18 mouse cellular contexts compared by ENCODE assay signal in the genomic region with DNA sequence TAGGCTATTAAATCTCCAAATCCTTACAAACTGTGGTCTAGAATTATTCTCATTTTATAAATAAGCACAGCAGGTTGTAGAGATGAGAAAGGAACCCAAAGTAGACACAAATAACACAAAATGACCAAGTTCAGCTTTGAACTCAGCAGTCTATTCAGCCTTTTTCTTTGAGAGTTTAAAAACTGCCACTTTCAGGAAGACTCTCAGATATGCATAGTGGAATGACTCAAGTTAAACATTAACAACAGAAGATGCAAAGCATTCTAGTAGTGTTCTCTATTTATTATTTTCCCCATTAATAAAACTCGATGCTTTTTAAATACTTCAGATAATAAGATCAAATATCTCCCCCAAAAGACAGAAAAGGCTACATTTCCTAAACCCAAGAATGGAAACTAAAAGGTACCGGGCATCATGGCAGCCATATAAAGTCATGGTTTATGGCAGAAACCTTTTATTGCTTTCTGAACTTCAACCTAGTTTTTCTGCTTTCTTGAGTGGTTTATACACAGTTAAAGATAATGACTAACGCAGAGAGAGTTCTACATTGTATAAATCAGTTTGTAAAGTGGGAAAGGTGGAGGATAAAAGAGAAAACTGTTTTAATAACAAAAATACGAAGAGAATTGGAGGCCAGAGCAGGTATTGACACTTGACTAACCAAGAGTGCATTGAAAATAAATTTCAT.
"Had no signal": no experiment of that assay in that cellular context is flagged by ENCODE, and none has a peak within 500 bp of the region (broad histone marks: within the 10 kb centered on the region; RNA-seq: fewer than 3 reads in every experiment).

No protein-coding gene starts in this region.

- DNase-seq: liver, postnatal 0 days; lung, adult 2 months; lung, postnatal 14 days; lung, postnatal 36 days; right cerebral cortex, postnatal 14 days; thymus, adult 2 months; thymus, postnatal 25 days; thymus, postnatal 4 days had no signal

- H3K36me3 ChIP-seq: lung, embryonic 15.5 days; midbrain, embryonic 13.5 days; midbrain, embryonic 15.5 days; neural tube, embryonic 12.5 days; stomach, embryonic 15.5 days had no signal

- H3K27ac ChIP-seq: lung, embryonic 15.5 days; macrophage; midbrain, embryonic 13.5 days; midbrain, embryonic 15.5 days; neural tube, embryonic 12.5 days; stomach, embryonic 15.5 days; stomach, postnatal 0 days had no signal

- ATAC-seq: liver, postnatal 0 days; lung, postnatal 0 days; midbrain, embryonic 13.5 days; midbrain, embryonic 15.5 days had no signal

- H3K27me3 ChIP-seq: lung, embryonic 15.5 days; megakaryocyte, embryonic 14.5 days; midbrain, embryonic 13.5 days; midbrain, embryonic 15.5 days; neural tube, embryonic 12.5 days; stomach, embryonic 15.5 days had no signal

- H3K9ac ChIP-seq: liver, postnatal 0 days; lung, embryonic 15.5 days; midbrain, embryonic 13.5 days; midbrain, embryonic 15.5 days; neural tube, embryonic 12.5 days; stomach, embryonic 15.5 days had no signal

- H3K4me2 ChIP-seq: lung, embryonic 15.5 days; midbrain, embryonic 11.5 days; midbrain, embryonic 13.5 days; midbrain, embryonic 15.5 days; neural tube, embryonic 12.5 days; stomach, embryonic 15.5 days had no signal

- H3K4me3 ChIP-seq: lung, embryonic 15.5 days; megakaryocyte, embryonic 14.5 days; midbrain, embryonic 13.5 days; midbrain, embryonic 15.5 days; neural tube, embryonic 12.5 days; stomach, embryonic 15.5 days had no signal

- H3K4me1 ChIP-seq: lung, embryonic 15.5 days; megakaryocyte, embryonic 14.5 days; midbrain, embryonic 13.5 days; midbrain, embryonic 15.5 days; neural tube, embryonic 12.5 days; stomach, embryonic 15.5 days had no signal

- H3K9me3 ChIP-seq: lung, embryonic 15.5 days; midbrain, embryonic 13.5 days; midbrain, embryonic 15.5 days; neural tube, embryonic 12.5 days; stomach, embryonic 15.5 days had no signal
